Mouse (Mus musculus) thymus, postnatal 4 days (tissue): ENCODE measurements at regions not wholly inside any gene's neighbourhood (a gene's known extent, or its start where the extent isn't known, plus 50 kb on each side); places are given as distances from the start of the nearest gene placed in this dataset.

Source experiments
- DNase-seq: peaks from one replicate; pipeline ENCODE4 v3.0.0; 2021

- DNase-seq, result no peak
Measured at GRCm38 (mm10) chr9:112608932-112609331, 373.2 kb upstream of the Arpp21 start.

GRCm38 (mm10) chr9:112607221-112607620 is 371.5 kb upstream of the Arpp21 start:
- DNase-seq, result no peak

GRCm38 (mm10) chr9:112595731-112596130 is 360.0 kb upstream of the Arpp21 start:
- no peak for DNase-seq

GRCm38 (mm10) chr9:112590241-112590640 is 354.5 kb upstream of the Arpp21 start:
- no peak for DNase-seq

GRCm38 (mm10) chr9:112573316-112573715 is 337.6 kb upstream of the Arpp21 start:
- DNase-seq, result no peak

GRCm38 (mm10) chr9:112561348-112561747 is 325.6 kb upstream of the Arpp21 start:
- DNase-seq, result no peak

- no peak for DNase-seq
Measured at GRCm38 (mm10) chr9:112560226-112560625, 324.5 kb upstream of the Arpp21 start.

- DNase-seq, result no peak
Measured at GRCm38 (mm10) chr9:112537924-112538323, 302.2 kb upstream of the Arpp21 start.

GRCm38 (mm10) chr9:112525377-112525776 is 289.6 kb upstream of the Arpp21 start:
- DNase-seq, result no peak

- DNase-seq, result no peak
Measured at GRCm38 (mm10) chr9:112523251-112523650, 287.5 kb upstream of the Arpp21 start.

GRCm38 (mm10) chr9:112510716-112511115 is 275.0 kb upstream of the Arpp21 start:
- DNase-seq, result no peak

GRCm38 (mm10) chr9:112506871-112507270 is 271.1 kb upstream of the Arpp21 start:
- no peak for DNase-seq

GRCm38 (mm10) chr9:112498676-112499075 is 262.9 kb upstream of the Arpp21 start:
- no peak for DNase-seq

GRCm38 (mm10) chr9:112495930-112496527 is 260.3 kb upstream of the Arpp21 start:
- DNase-seq, result no peak

GRCm38 (mm10) chr9:112490963-112491362 is 255.2 kb upstream of the Arpp21 start:
- DNase-seq, result no peak

GRCm38 (mm10) chr9:112476644-112477043 is 240.9 kb upstream of the Arpp21 start:
- no peak for DNase-seq

GRCm38 (mm10) chr9:112457594-112457993 is 221.9 kb upstream of the Arpp21 start:
- no peak for DNase-seq

- no peak for DNase-seq
Measured at GRCm38 (mm10) chr9:112454706-112455105, 219.0 kb upstream of the Arpp21 start.

- DNase-seq, result peak; percentile 61
Measured at GRCm38 (mm10) chr9:112447515-112447914, 211.8 kb upstream of the Arpp21 start.

GRCm38 (mm10) chr9:112446981-112447380 is 211.2 kb upstream of the Arpp21 start:
- DNase-seq, result no peak

GRCm38 (mm10) chr9:112446027-112446352 is 210.3 kb upstream of the Arpp21 start:
- DNase-seq, result no peak

- no peak for DNase-seq
Measured at GRCm38 (mm10) chr9:112445230-112446026, 209.7 kb upstream of the Arpp21 start.

GRCm38 (mm10) chr9:112444220-112444619 is 208.5 kb upstream of the Arpp21 start:
- no peak for DNase-seq

GRCm38 (mm10) chr9:112436094-112436493 is 200.4 kb upstream of the Arpp21 start:
- no peak for DNase-seq
